Mouse (Mus musculus) stomach, postnatal 0 days (tissue): ENCODE measurements around the gene Crot.

Source experiments
- CTCF ChIP-seq: IDR thresholded peaks from 2 replicates; pipeline ENCODE4 v1.5.1; 2016; ENCODE audit warnings: antibody characterized with exemption, low read depth, mild to moderate bottlenecking, moderate library complexity
- EP300 ChIP-seq: optimal IDR thresholded peaks from 2 replicates; pipeline ENCODE3; 2016; ENCODE audit warnings: antibody characterized with exemption

- TF ChIP-seq EP300 (no peak), CTCF (no peak)
Observed at GRCm38 (mm10) chr5:8964487-8964886, 32.6 kb downstream of the Crot start.
